Mouse (Mus musculus): ENCODE data around the gene Emc9. TPM values are rescaled to one million over a fixed set of nuclear protein-coding genes. Genes with fewer than 3 reads are reported as not detected.

Emc9 gene
- total RNA-seq, 2 experiments from 2014 or later, result 37.3 to 40.1 TPM

DNA sequence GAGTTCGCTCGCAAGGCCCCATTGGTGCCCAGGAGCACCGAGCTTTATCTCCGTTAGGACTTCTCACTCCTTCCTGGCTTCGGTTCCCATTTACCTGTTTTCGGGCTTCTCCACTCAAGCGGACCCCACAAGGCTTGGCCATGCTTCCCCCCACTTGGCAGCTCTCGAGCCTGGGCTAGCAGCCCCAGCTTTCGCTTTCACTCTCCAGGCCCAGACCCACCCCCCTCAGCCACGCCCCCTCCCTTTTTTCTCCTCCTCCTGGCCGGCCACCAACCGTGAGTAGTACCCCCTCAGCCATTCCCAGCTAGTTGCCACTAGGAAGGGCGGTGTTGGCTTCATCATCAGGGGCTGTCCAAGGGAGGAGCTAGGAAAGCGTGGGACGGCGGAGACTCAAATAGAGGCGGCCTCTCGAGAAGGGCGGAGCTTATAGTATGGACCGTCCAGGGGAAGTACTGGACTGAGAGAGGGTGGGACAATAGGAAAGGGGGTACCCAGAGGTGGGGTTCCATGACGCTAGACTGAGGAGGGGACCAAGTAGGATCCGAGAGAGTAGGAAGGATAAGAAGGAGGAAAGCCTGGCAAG, 5.7 kb upstream of the Emc9 start, which contains the start of gene Psme2:
Gene Psme2, minus strand, starts transcription at position 366 of the 583 bp plus-strand sequence.
- DNase-seq, result peak; percentile 95

DNA sequence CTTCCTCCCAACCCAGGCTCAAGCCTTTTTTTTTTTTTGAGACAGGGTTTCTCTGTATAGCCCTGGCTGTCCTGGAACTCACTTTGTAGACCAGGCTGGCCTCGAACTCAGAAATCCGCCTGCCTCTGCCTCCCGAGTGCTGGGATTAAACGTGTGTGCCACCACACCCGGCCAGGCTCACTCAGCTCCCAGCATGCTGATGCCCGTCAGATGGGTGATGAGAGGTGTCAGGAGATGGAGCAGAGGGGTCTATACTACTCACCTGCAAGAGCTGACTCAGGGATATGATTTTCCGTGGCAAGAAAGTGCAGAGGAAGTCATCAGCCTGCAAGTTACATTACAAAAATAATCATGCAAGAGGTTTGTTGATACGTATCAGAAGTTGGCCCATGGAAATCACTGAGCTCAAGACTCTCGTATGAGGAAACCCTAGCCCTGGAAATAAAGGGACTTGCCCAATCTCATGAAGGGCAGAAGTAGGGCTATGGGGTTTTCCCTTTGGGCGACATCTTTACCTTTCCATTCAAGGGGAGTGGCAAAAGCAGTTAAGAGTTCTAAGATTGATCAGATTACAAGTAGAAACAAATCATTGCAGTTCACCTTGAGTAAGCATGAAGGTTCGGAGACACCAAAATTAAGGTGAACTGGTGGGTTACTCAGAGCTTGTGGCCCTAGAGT, 4.8 kb upstream of the Emc9 start:
- no peak for DNase-seq

DNA sequence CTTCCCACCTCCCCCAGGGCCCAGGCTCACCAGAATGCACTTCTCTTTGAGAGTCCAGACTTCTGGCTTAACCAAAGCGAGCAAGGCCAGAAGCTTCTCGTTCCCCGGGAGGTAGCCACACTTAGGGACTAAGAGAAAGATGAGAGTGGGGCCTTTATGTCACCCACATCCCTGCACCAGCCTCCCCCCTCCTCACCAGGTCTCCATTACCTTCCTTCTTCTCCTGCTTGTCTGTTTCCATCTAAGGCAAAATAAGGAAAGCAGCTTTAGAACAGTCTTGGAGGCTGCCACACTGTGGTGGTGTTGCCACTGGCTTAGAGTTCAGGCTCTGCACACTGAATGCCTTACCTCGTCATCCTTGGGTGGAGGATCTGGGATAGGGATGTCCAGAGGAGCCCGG, 4.2 kb upstream of the Emc9 start:
- no peak for DNase-seq

DNA sequence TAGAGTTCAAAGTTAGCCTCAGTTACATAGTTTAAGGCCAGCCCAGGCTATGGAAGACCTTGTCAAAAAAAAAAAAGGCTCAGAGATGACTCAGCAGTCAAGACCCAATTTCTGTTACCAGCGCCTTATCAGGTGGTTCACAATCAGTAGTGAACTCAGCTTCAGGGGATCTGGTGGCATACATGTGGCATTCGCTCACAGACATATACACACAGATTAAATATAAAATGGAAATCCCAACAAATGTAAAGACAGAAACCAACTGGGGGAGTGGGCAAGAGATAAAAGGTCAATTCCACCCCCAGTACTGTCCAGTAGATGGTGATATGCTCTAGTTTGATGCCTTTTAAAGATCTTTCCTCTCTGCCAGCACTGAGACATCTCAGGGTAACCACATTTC, 1.0 kb upstream of the Emc9 start:
- DNase-seq, result no peak

- DNase-seq, result no peak
These were observed 461 bp upstream of the Emc9 start for GRCm38 (mm10) chr14:55585566-55585960.

DNA sequence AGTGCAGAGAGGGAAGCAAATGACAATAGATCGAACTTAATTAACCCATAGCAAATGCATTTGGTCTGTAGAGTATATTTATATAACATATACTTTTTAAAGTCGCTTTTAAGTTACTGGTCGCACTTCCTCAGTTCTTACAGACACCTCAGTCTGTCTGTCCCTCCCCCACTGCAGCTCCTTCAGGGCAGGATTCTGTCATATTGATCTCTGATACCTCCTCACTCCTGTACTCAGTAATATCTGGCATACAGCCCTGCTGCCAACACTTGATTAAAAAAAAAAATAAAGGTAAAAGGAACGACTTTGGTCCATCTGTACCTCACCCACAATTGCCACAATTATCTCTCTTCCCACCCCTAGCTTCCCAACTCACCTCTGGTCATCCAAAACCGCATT, 800 bp downstream of the Emc9 start:
- DNase-seq, result no peak

DNA sequence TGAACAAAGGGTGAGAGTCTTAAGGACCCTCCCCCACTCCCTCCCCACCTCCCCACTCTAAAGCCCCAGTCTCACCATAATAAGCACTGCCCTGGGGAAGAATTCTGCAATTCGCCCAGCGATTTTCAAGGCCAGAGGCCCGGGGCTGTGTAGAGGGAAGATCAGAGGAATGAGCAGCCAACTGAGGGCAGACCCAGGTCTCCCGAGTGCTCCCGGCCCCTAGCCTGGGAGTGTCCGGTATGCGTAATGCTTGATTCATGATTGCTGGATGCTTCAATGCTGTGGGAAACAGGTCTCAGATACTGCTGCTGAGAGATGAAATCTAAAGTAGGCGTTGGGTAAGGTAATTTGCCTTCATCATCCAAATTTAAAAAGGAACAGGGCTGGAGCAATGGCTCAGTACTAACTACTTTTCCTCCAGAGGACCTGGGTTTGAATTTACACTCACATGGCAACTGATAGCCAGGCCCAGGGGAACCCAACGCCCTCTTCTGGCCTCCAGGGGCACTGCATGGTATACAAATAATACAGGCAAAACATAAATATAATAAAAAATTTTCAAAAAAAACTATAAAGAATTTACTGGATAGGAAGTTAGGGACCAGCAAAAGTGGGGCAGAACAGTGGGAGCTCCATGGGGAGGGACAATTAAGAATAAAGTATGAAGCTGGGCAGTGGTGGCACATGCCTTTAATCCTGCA, 3.0 kb downstream of the Emc9 start:
- DNase-seq, result no peak

DNA sequence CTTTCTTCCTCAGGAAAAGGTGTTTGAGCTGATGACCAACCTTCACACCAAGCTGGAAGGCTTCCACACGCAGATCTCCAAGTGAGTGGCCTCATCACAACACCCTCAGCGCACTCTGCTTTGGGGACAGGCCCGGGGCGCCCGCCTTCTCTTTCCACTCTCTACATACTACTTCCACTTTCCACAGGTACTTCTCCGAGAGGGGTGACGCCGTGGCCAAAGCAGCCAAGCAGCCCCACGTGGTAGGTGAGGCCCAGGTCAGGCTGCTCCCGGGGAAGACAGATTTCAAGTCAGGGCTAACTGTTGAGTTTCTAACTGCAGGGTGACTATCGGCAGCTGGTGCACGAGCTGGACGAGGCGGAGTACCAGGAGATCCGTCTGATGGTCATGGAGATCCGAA, 4.4 kb downstream of the Emc9 start:
- no peak for DNase-seq

GRCm38 (mm10) chr14:55579511-55580496, 5.3 kb downstream of the Emc9 start:
- no peak for DNase-seq

DNA sequence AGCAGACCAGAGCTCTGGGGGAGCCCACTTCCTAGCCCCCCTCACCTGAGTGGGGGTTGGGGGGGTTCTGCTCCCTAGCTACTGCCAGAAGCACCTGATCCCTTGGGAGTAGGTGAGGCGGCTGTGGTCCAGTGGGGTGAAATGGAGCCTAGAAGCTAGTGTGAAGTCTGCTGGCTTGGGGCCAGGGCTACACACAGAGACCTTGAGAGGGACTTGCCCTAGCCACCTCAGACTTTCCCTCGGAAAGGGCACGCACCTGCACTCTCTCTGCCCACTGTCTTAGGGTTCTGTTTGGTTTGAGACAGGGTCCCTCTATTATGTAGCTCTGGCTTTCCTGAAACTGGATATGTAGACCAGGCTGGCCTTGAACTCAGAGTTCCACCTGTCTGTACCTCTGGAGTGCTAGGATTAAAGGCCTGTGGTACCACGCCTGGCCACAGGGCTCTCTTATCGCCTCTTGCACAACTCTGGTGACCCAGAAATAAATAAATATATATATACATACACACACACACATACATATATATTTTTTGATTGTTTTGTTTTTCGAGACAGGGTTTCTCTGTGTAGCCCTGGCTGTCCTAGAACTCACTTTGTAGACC, 6.3 kb downstream of the Emc9 start:
- DNase-seq, result peak; percentile 69

DNA sequence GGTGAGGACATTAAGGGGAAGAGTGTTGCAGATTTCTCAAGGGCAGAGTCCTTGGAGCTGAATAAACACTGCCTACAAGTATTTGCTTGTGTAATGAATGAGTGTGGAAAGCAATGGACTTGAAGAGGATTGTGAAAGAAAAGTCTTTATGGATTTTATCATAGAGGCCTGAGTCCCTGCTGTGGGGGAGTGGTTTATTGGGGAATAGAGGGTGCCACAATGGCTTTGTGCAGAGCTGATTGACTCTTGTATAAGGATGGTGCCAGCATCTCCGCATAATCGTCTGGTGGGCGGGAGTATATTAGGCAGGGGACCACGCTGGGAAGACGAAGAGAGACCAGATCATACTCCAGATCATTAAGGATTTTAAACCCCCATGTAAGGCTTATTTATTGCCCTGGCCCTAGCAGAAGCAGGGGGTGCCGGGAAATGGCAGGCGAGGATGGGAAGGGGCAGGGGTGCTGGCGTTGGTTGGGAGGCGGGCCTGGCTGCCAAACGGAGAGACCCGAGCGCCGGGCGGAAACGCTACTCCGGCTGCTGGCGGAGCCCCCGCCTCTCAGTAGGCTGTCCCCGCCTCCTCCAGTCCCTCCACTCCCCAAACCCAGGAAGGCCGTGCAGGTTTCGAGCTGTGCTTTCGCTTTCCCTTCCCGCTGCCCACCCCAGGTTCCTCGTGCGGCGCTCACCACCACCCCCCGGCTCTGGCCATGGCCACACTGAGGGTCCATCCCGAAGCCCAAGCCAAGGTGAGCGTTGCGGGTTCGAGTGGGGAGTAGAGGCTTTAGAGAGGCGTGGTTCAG, 7.0 kb downstream of the Emc9 start, which contains the start of gene Psme1:
Gene Psme1, plus strand, starts transcription at position 253 of the 797 bp plus-strand sequence.
- peak; percentile 86 for DNase-seq

DNA sequence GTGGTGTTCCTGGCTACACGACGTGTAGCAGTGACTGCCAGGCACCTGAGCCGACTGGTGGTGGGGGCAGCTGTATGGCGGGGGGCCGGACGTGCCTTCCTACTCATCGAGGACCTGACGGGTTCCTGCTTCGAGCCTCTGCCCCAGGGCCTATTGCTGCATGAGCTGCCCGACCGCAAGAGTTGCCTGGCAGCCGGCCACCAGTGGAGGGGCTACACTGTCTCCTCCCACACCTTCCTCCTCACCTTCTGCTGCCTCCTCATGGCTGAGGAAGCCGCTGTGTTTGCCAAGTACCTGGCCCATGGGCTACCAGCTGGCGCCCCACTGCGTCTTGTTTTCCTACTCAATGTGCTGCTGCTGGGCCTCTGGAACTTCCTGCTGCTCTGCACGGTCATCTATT, 8.7 kb downstream of the Emc9 start:
- peak; percentile 61 for DNase-seq

- DNase-seq, result peak; percentile 44
These were observed 9.4 kb downstream of the Emc9 start for GRCm38 (mm10) chr14:55575711-55576110.

GRCm38 (mm10) chr14:55575302-55575701, 9.8 kb downstream of the Emc9 start, which contains the start of gene Fitm1:
TSS of gene Fitm1 (plus strand) at chr14:55575617.
- DNase-seq, result peak; percentile 73

DNA sequence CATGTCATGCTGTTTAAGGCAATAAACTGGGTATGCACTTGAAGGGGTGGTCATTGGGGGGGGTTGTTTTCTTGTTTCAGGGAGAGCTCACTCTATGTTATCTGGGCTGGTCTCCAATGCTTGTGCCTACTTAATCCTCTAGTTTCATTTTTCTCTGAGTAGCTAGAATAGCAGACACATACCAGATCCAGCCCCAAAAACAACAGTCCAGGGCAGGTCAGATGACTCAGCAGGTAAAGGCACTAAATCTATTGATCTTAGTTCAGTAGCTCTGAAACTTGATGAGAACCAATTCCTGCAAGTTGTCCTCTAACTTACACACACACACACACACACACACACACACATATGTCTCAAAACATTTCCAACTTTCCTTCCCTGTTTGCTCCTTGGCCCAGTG, 13.3 kb downstream of the Emc9 start:
- DNase-seq, result no peak

DNA sequence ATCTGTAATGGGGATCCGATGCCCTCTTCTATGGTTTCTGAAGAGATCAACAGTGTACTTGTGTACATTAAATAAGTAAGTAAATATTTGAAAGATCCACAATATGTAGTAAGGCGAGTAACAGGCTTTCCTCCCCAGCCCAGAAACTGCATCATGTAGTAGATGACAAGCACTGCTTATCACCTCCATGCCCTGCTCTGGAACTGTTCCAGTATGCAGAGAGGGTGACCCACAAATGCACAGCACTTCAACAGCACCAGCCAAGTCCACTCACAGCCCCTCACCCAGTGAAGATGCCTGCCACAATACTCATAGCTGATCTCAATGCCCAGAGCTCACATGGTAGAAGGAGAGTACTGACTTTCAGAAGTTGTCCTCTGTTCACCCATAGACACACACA, 14.5 kb downstream of the Emc9 start:
- no peak for DNase-seq

- no peak for DNase-seq
These were observed 17.6 kb downstream of the Emc9 start for GRCm38 (mm10) chr14:55567496-55567895.

GRCm38 (mm10) chr14:55565748-55566147, 19.4 kb downstream of the Emc9 start:
- DNase-seq, result no peak

DNA sequence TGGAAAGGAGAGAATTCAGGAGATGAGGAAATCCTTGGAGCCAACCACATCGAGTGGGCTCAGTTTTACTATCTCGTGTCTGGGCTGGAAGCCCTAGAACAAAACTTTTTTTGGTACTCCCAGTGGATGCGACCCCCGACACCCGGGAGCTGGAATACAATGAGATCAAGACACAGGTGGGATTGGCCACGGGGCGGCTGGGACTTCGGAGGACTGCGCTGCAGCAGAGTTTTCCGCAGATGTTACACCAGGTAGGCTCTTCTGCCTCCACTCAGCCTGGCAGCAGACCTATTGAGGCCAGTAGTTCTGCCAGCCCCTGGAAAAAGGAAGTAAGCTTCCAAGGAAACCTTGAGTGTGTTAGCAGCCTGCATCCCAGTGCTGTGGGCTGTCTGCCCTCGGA, 21.9 kb downstream of the Emc9 start:
- DNase-seq, result no peak

GRCm38 (mm10) chr14:55561860-55562259, 23.2 kb downstream of the Emc9 start:
- DNase-seq, result no peak

Measured in heart, postnatal 4 days (tissue).